Mouse (Mus musculus) kidney, postnatal 14 days (tissue): ENCODE results near the gene Dusp28.

ENCODE experiments used
- DNase-seq: peaks from one replicate; pipeline ENCODE4 v3.0.0; 2022; ENCODE audit warnings: mixed read lengths

The Dusp28 gene

GRCm38 (mm10) chr1:92906779-92907631 lies at the start of gene Dusp28:
Gene Dusp28, plus strand, starts transcription at chr1:92906981.
- peak; percentile 95 for DNase-seq

GRCm38 (mm10) chr1:92861503-92861902 lies 45.3 kb upstream of the Dusp28 start:
- DNase-seq: no peak

GRCm38 (mm10) chr1:92863268-92863667 lies 43.5 kb upstream of the Dusp28 start:
- DNase-seq: no peak

GRCm38 (mm10) chr1:92866170-92866569 lies 40.6 kb upstream of the Dusp28 start:
- DNase-seq: no peak

GRCm38 (mm10) chr1:92869985-92870384 lies 36.8 kb upstream of the Dusp28 start:
- DNase-seq: no peak

- DNase-seq: peak; percentile 24
These were observed 34.1 kb upstream of the Dusp28 start for GRCm38 (mm10) chr1:92872666-92873065.

- peak; percentile 61 for DNase-seq
These were observed 32.8 kb upstream of the Dusp28 start for GRCm38 (mm10) chr1:92874011-92874410.

GRCm38 (mm10) chr1:92875360-92876111 lies 31.2 kb upstream of the Dusp28 start:
- no peak for DNase-seq

GRCm38 (mm10) chr1:92877431-92877978 lies 29.3 kb upstream of the Dusp28 start:
- no peak for DNase-seq

GRCm38 (mm10) chr1:92878066-92878741 lies 28.6 kb upstream of the Dusp28 start:
- DNase-seq: no peak

GRCm38 (mm10) chr1:92879266-92879665 lies 27.5 kb upstream of the Dusp28 start:
- no peak for DNase-seq

GRCm38 (mm10) chr1:92880101-92880500 lies 26.7 kb upstream of the Dusp28 start:
- no peak for DNase-seq

- DNase-seq: no peak
These were observed 24.8 kb upstream of the Dusp28 start for GRCm38 (mm10) chr1:92881982-92882381.

- DNase-seq: no peak
These were observed 17.7 kb upstream of the Dusp28 start for GRCm38 (mm10) chr1:92888901-92889655.

GRCm38 (mm10) chr1:92892791-92893190 lies 14.0 kb upstream of the Dusp28 start:
- no peak for DNase-seq

GRCm38 (mm10) chr1:92893896-92894295 lies 12.9 kb upstream of the Dusp28 start:
- no peak for DNase-seq

- peak; percentile 80 for DNase-seq
These were observed 11.7 kb upstream of the Dusp28 start for GRCm38 (mm10) chr1:92895089-92895488.

- peak; percentile 80 for DNase-seq
These were observed 4.0 kb upstream of the Dusp28 start, which contains the start of gene Ankmy1 for GRCm38 (mm10) chr1:92902786-92903185. Gene Ankmy1, minus strand, starts transcription at chr1:92902906.

GRCm38 (mm10) chr1:92903627-92904026 lies 3.2 kb upstream of the Dusp28 start:
- DNase-seq: no peak

- no peak for DNase-seq
These were observed 974 bp upstream of the Dusp28 start for GRCm38 (mm10) chr1:92905703-92906310.

GRCm38 (mm10) chr1:92907632-92908360 lies 1.0 kb downstream of the Dusp28 start:
- DNase-seq: no peak
